Mouse (Mus musculus): ENCODE results near the gene Usp20. TPM values are rescaled to one million over a fixed set of nuclear protein-coding genes. Genes with fewer than 3 reads are reported as not detected.

The Usp20 gene
- polyA plus RNA-seq, 1 experiment, result 9.8 TPM

- Histone ChIP-seq H3K4me3 (ENCODE audit: extremely low read depth, insufficient read depth, insufficient read length) (peak overlapping the region; percentile 94), H3K36me3 (ENCODE audit: control insufficient read depth, insufficient read depth, low read length) (no peaks in the 10 kb centered on the region), H3K4me1 (ENCODE audit: control insufficient read depth, insufficient read depth, insufficient read length) (no peaks in the 10 kb centered on the region), H3K27me3 (ENCODE audit: control insufficient read depth, insufficient read depth, low read length) (no peaks in the 10 kb centered on the region), H3K27ac (ENCODE audit: insufficient read depth, low read length) (peak overlapping the region; percentile 72)
- WGBS, result 1% methylated on average over 16 of the region's 16 CpGs
- TF ChIP-seq POLR2A (IDR thresholded peaks at IDR 0.05; ENCODE audit: low read depth, low read length) (no peak), CTCF (IDR thresholded peaks at IDR 0.05; ENCODE audit: extremely low read depth, insufficient read depth, insufficient read length, insufficient replicate concordance) (peak; percentile 94)
- DNase-seq (ENCODE audit: low read depth in 1 of 2, low spot score in 2 of 2), result peak; percentile 62 to 72
Observed at GRCm38 (mm10) chr2:30942603-30943011, 39.5 kb upstream of the Usp20 start.

DNA sequence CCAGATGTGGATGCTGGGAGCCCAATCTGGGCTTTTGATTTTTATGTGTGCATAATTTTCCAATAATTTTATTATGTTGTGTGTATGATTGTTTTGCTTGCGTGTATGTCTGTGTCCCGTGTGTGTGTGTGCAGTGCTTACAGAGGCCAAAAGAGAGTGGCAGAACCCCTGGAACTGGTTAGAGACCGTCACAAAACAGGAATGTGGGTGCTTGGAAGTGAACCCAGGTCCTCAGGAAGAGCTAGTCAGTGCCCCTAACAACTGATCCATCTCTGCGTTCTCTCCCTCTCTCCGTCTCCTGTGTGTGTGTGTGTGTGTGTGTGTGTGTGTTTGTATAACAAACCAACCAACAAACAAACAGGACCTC, 29.6 kb upstream of the Usp20 start:
- Histone ChIP-seq H3K27me3 (ENCODE audit: control insufficient read depth, insufficient read depth, low read length) (no peaks in the 10 kb centered on the region), H3K36me3 (ENCODE audit: control insufficient read depth, insufficient read depth, low read length) (peaks cover 9% of the 10 kb centered on the region), H3K4me1 (ENCODE audit: control insufficient read depth, insufficient read depth, insufficient read length) (peaks cover 8% of the 10 kb centered on the region; the same call in 1 of the 2 replicates), H3K4me3 (ENCODE audit: extremely low read depth, insufficient read depth, insufficient read length) (peak overlapping the region; percentile 26; the same call in 1 of the 2 replicates), H3K27ac (ENCODE audit: insufficient read depth, low read length) (no peak overlapping the region)
- no peak for DNase-seq (ENCODE audit: low read depth in 1 of 2, low spot score in 2 of 2)
- TF ChIP-seq CTCF (IDR thresholded peaks at IDR 0.05; ENCODE audit: extremely low read depth, insufficient read depth, insufficient read length, insufficient replicate concordance), result no peak
- TF ChIP-seq POLR2A (IDR thresholded peaks at IDR 0.05; ENCODE audit: low read depth, low read length), result no peak
- 41% methylated on average over 5 of the region's 5 CpGs for WGBS

DNA sequence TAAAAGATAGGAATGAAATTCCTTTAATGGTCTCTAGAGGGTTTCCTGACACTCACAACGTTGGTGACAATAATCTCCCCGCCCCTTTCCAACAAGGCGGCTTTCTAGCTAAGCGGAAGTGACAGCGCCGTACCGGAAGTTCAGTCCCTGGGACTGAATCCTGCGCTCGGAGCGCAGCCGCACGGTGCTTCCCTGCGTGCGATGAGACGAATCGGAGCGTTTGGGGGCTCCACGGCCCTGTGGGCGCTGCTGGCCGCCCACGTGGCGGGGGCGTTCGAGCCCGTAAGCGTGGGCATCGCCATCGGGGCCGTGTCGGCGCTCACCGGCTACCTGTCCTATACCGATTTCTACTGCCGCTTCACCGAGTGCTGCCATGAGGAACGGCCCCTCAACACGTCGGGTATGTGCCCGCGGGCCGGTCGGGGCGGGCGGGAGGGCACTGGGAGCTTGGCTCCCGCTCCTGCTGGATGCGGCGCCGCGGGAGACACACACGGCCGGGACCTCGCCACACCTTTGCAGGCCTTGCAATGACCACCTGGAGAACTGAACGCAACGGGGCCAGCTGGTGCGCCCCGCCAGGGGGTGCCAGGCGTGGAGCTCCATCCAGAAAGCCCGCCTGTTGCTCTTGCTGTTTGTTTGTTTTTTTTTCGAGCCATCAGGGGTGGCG, 29.1 kb upstream of the Usp20 start, which contains the start of gene Tor1b:
TSS of gene Tor1b (plus strand) at position 136 of the 667 bp plus-strand sequence.
- no peaks in the 10 kb centered on the region for H3K27me3 ChIP-seq (ENCODE audit: control insufficient read depth, insufficient read depth, low read length)
- peak; percentile 76 to 79 for DNase-seq (ENCODE audit: low read depth in 1 of 2, low spot score in 2 of 2)
- H3K36me3 ChIP-seq (ENCODE audit: control insufficient read depth, insufficient read depth, low read length), result peaks cover 10% of the 10 kb centered on the region
- peak within 1 kb of the TSS; percentile 76 for H3K27ac ChIP-seq (ENCODE audit: insufficient read depth, low read length)
- WGBS, result under 1% methylated on average over 60 of the region's 60 CpGs
- TF ChIP-seq POLR2A (IDR thresholded peaks at IDR 0.05; ENCODE audit: low read depth, low read length) (peak; percentile 97), CTCF (IDR thresholded peaks at IDR 0.05; ENCODE audit: extremely low read depth, insufficient read depth, insufficient read length, insufficient replicate concordance) (peak; percentile 2; the same call in 1 of the 2 replicates)
- H3K4me3 ChIP-seq (ENCODE audit: extremely low read depth, insufficient read depth, insufficient read length), result peak within 1 kb of the TSS; percentile 96
- peaks cover 8% of the 10 kb centered on the region; the same call in 1 of the 2 replicates for H3K4me1 ChIP-seq (ENCODE audit: control insufficient read depth, insufficient read depth, insufficient read length)

- H3K27ac ChIP-seq (ENCODE audit: insufficient read depth, low read length), result no peak overlapping the region
- WGBS, result 38% methylated on average over 6 of the region's 6 CpGs
- TF ChIP-seq CTCF (IDR thresholded peaks at IDR 0.05; ENCODE audit: extremely low read depth, insufficient read depth, insufficient read length, insufficient replicate concordance) (no peak), POLR2A (IDR thresholded peaks at IDR 0.05; ENCODE audit: low read depth, low read length) (no peak)
- H3K36me3 ChIP-seq (ENCODE audit: control insufficient read depth, insufficient read depth, low read length), result peaks cover 24% of the 10 kb centered on the region
- H3K27me3 ChIP-seq (ENCODE audit: control insufficient read depth, insufficient read depth, low read length), result no peaks in the 10 kb centered on the region
- peak in 1 of 2 experiments; percentile 26 for DNase-seq (ENCODE audit: low read depth in 1 of 2, low spot score in 2 of 2)
- no peak overlapping the region for H3K4me3 ChIP-seq (ENCODE audit: extremely low read depth, insufficient read depth, insufficient read length)
- peaks cover 8% of the 10 kb centered on the region; the same call in 1 of the 2 replicates for H3K4me1 ChIP-seq (ENCODE audit: control insufficient read depth, insufficient read depth, insufficient read length)
Observed at GRCm38 (mm10) chr2:30954797-30955196, 27.3 kb upstream of the Usp20 start.

DNA sequence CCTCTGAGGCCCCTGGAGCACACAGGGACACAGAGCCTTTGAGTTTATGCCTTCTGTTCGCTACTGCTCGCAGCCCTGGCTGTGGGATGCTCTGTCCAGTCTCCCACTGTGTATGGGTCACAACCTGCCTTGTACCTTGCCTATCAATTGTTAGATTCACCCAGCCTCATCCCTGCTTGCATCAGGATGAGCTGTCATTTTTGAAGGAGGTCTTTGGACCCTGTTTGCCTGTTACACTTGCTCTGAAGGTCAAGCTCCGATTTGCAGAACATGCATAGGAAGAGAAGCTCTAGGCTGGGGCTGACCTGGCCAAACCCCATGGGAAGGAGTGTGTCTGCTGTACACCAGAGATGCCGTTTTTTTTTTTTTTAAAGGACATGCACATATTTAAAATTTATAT, 24.6 kb upstream of the Usp20 start:
- no peak for TF ChIP-seq POLR2A (IDR thresholded peaks at IDR 0.05; ENCODE audit: low read depth, low read length)
- H3K4me3 ChIP-seq (ENCODE audit: extremely low read depth, insufficient read depth, insufficient read length), result no peak overlapping the region
- no peak for DNase-seq (ENCODE audit: low read depth in 1 of 2, low spot score in 2 of 2)
- H3K36me3 ChIP-seq (ENCODE audit: control insufficient read depth, insufficient read depth, low read length), result peaks cover 38% of the 10 kb centered on the region
- H3K27me3 ChIP-seq (ENCODE audit: control insufficient read depth, insufficient read depth, low read length), result no peaks in the 10 kb centered on the region
- no peak overlapping the region for H3K27ac ChIP-seq (ENCODE audit: insufficient read depth, low read length)
- peaks cover 8% of the 10 kb centered on the region; the same call in 1 of the 2 replicates for H3K4me1 ChIP-seq (ENCODE audit: control insufficient read depth, insufficient read depth, insufficient read length)
- 85% methylated on average over 4 of the region's 4 CpGs for WGBS

DNA sequence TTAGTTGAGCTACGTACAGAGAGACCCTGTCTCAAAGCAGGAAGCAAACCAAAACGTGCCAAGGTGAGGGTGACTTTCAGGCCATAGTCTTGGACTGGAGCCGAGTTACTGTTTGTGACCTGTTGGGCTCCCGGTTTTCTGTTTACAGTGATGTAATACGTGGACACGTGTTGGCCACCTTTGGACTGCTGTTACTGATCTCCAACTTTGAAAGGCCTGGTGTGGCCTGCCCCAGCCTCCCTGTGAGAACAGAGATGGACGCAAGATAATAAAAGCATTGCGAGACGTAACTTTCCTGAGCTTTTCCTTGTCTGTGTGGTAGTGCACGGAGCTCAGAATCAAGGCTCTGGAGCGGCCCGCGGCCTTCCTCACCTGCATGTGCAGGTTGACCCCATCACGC, 23.4 kb upstream of the Usp20 start:
- Histone ChIP-seq H3K4me3 (ENCODE audit: extremely low read depth, insufficient read depth, insufficient read length) (no peak overlapping the region), H3K27ac (ENCODE audit: insufficient read depth, low read length) (no peak overlapping the region), H3K4me1 (ENCODE audit: control insufficient read depth, insufficient read depth, insufficient read length) (peaks cover 3% of the 10 kb centered on the region; the same call in 1 of the 2 replicates), H3K36me3 (ENCODE audit: control insufficient read depth, insufficient read depth, low read length) (peaks cover 47% of the 10 kb centered on the region), H3K27me3 (ENCODE audit: control insufficient read depth, insufficient read depth, low read length) (no peaks in the 10 kb centered on the region)
- DNase-seq (ENCODE audit: low read depth in 1 of 2, low spot score in 2 of 2), result no peak
- TF ChIP-seq POLR2A (IDR thresholded peaks at IDR 0.05; ENCODE audit: low read depth, low read length) (no peak), CTCF (IDR thresholded peaks at IDR 0.05; ENCODE audit: extremely low read depth, insufficient read depth, insufficient read length, insufficient replicate concordance) (no peak)
- WGBS, result 94% methylated on average over 14 of the region's 14 CpGs

GRCm38 (mm10) chr2:30959856-30960255, 22.2 kb upstream of the Usp20 start:
- WGBS, result 81% methylated on average over 5 of the region's 5 CpGs
- H3K27ac ChIP-seq (ENCODE audit: insufficient read depth, low read length), result no peak overlapping the region
- peaks cover 51% of the 10 kb centered on the region for H3K36me3 ChIP-seq (ENCODE audit: control insufficient read depth, insufficient read depth, low read length)
- H3K27me3 ChIP-seq (ENCODE audit: control insufficient read depth, insufficient read depth, low read length), result no peaks in the 10 kb centered on the region
- DNase-seq (ENCODE audit: low read depth in 1 of 2, low spot score in 2 of 2), result no peak
- no peaks in the 10 kb centered on the region for H3K4me1 ChIP-seq (ENCODE audit: control insufficient read depth, insufficient read depth, insufficient read length)
- H3K4me3 ChIP-seq (ENCODE audit: extremely low read depth, insufficient read depth, insufficient read length), result no peak overlapping the region
- no peak for TF ChIP-seq CTCF (IDR thresholded peaks at IDR 0.05; ENCODE audit: extremely low read depth, insufficient read depth, insufficient read length, insufficient replicate concordance)
- no peak for TF ChIP-seq POLR2A (IDR thresholded peaks at IDR 0.05; ENCODE audit: low read depth, low read length)

Measured in spleen, adult 2 months (tissue).